Mouse (Mus musculus) olfactory bulb, adult 2 months (tissue): Measurements from ENCODE around the gene Ptprn2. TPM values are rescaled to one million over a fixed set of nuclear protein-coding genes. Genes with fewer than 3 reads are reported as not detected.

Experiments
- H3K27ac ChIP-seq: fragments of 200-500 bp; 2 replicates; pipeline ENCODE4 v1.5.1; 2012; ENCODE audit warnings: low read depth, low read length; ENCODE audit not compliant: insufficient read depth
- H3K4me1 ChIP-seq: fragments of 200-500 bp; 2 replicates; pipeline ENCODE4 v1.6.1; 2012; ENCODE audit warnings: low read length; ENCODE audit not compliant: control insufficient read depth, insufficient read depth
- H3K4me3 ChIP-seq: fragments of 200-500 bp; 2 replicates; pipeline ENCODE4 v1.5.1; 2012; ENCODE audit warnings: mild to moderate bottlenecking, low read depth, low read length, moderate library complexity; ENCODE audit not compliant: insufficient read depth
- CTCF ChIP-seq: fragments of 200-500 bp; IDR thresholded peaks from 2 replicates; pipeline ENCODE4 v1.5.1; 2012; ENCODE audit warnings: low read depth, mild to moderate bottlenecking, low read length, moderate library complexity; ENCODE audit not compliant: insufficient read depth
- POLR2A ChIP-seq: fragments of 200-500 bp; IDR thresholded peaks from 2 replicates; pipeline ENCODE4 v1.6.1; 2012; ENCODE audit warnings: mild to moderate bottlenecking, low read depth, low read length, moderate library complexity; ENCODE audit not compliant: insufficient read depth
- WGBS: fragments of 180-500 bp; shearing (Covaris S2); methylation state at CpG from one replicate; pipeline ENCODE4 v1.1.7; 2018; 5-methylcytosine and 5-hydroxymethylcytosine counted together
- polyA plus RNA-seq: library from polyadenylated mRNA; stranded (reverse); fragments of >200 nt; gene quantifications from 2 replicates; pipeline ENCODE4 v1.2.4, GENCODE M21; 2012; ENCODE audit warnings: low replicate concordance; ENCODE audit not compliant: missing spikeins, insufficient read depth, insufficient read length

The Ptprn2 gene
- polyA plus RNA-seq, 1 experiment = not detected

GRCm38 (mm10) chr12:117077664-117078063 is 592.1 kb downstream of the Ptprn2 start:
- Histone ChIP-seq H3K4me1 (no peaks in the 10 kb centered on the region), H3K27ac (no peak overlapping the region), H3K4me3 (no peak overlapping the region)
- WGBS = 84% methylated on average over 7 of the region's 7 CpGs
- no peak for TF ChIP-seq CTCF
- TF ChIP-seq POLR2A = no peak

GRCm38 (mm10) chr12:117078945-117079344 is 593.4 kb downstream of the Ptprn2 start:
- TF ChIP-seq CTCF (no peak), POLR2A (no peak)
- Histone ChIP-seq H3K4me1 (no peaks in the 10 kb centered on the region; the same call in 1 of the 2 replicates), H3K27ac (no peak overlapping the region), H3K4me3 (no peak overlapping the region)
- WGBS = 77% methylated on average over 5 of the region's 5 CpGs

DNA sequence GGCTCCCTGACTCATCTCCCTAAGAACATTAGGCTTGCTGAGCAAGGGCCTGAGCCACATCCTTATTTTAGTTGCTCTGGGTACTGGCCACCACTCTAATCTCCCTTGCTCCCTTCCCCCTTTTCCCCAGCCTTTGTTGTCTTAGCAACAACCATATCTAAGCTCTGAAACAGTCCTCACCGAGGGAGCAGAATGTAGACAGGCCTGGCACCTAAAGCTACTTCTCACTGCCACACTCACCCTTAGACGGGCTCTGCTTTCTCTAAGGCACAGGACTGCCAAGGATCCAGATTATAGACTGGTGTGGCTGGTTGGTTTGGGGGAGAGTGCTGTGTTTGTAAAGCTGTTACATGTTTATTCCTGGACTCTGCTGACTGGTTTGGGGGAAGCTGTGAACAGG is 594.2 kb downstream of the Ptprn2 start:
- no peak overlapping the region for H3K27ac ChIP-seq
- H3K4me3 ChIP-seq = no peak overlapping the region
- H3K4me1 ChIP-seq = no peaks in the 10 kb centered on the region; the same call in 1 of the 2 replicates
- WGBS = 50% methylated on average over 2 of the region's 2 CpGs
- TF ChIP-seq CTCF (no peak), POLR2A (no peak)

- Histone ChIP-seq H3K4me3 (no peak overlapping the region), H3K27ac (no peak overlapping the region), H3K4me1 (no peaks in the 10 kb centered on the region; the same call in 1 of the 2 replicates)
- TF ChIP-seq POLR2A (no peak), CTCF (no peak)
- 72% methylated on average over 3 of the region's 3 CpGs for WGBS
Observed at GRCm38 (mm10) chr12:117083856-117084701, 598.6 kb downstream of the Ptprn2 start.

DNA sequence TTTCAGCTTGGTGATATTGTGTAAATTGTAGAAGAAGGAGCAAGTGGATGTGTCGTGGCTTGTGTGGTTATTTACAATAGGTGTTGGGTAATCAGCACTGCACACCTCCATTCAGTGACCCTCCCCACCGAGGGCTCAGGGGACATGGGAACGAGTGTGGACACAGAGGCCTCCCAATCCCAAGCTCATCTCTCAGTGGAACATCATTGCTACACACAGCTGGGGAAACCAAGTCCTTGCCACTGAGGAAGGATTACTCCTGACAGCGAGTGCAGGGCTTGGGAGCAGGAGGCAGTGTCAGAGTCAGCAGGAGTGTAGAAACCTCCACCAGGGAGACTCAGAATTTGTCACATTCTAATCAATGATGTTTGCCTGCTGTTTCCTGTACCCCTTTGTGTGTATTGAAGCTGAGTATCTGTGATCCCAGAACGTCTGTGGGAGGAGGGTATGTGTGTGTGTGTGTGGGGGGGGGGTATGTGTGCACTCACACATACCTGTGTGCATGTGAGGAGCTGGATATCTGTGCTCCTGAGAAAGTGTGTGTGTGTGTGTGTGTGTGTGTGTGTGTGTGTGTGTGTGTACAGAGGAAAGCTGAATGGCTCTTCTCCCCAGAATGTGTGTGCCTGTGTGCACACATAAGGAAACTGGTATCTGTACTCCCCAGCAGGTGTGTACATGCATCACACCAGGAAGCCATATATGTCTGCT is 599.3 kb downstream of the Ptprn2 start:
- no peak overlapping the region for H3K27ac ChIP-seq
- TF ChIP-seq CTCF (no peak), POLR2A (no peak)
- H3K4me3 ChIP-seq = no peak overlapping the region
- H3K4me1 ChIP-seq = no peaks in the 10 kb centered on the region; the same call in 1 of the 2 replicates
- 52% methylated on average over 5 of the region's 5 CpGs for WGBS

DNA sequence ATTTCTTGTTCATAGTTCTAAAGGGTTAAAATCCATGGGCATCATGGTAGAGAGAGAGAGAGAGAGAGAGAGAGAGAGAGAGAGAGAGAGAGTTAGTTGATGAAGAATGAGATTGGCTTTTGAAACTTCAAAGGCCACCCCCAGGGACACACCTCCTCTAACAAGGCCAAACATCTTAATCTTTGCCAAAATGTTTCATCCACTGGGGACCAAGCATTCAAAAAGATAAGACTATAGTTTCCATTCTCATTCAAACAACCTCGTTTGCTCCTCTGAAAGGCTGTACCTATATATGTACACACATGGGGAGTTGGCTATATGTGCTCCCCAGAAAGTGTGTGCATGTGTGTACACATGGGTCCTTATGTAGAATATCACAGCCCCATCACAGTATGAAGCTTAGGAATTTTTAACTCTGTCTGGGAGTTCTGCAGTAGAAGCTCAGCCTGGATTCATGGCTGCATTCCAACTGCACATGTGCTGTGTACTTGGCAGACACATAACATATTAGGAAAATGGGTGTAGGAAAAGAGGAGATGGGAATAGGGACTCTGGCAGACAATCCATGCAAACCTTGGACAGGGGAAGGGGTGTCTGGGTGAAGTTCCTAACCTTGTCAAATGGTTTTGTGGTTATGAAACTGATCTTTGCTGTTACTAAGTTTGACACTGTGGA is 600.3 kb downstream of the Ptprn2 start:
- no peak overlapping the region for H3K4me3 ChIP-seq
- H3K27ac ChIP-seq = no peak overlapping the region
- 67% methylated on average over 1 of the region's 1 CpGs for WGBS
- TF ChIP-seq CTCF (no peak), POLR2A (no peak)
- no peaks in the 10 kb centered on the region; the same call in 1 of the 2 replicates for H3K4me1 ChIP-seq

DNA sequence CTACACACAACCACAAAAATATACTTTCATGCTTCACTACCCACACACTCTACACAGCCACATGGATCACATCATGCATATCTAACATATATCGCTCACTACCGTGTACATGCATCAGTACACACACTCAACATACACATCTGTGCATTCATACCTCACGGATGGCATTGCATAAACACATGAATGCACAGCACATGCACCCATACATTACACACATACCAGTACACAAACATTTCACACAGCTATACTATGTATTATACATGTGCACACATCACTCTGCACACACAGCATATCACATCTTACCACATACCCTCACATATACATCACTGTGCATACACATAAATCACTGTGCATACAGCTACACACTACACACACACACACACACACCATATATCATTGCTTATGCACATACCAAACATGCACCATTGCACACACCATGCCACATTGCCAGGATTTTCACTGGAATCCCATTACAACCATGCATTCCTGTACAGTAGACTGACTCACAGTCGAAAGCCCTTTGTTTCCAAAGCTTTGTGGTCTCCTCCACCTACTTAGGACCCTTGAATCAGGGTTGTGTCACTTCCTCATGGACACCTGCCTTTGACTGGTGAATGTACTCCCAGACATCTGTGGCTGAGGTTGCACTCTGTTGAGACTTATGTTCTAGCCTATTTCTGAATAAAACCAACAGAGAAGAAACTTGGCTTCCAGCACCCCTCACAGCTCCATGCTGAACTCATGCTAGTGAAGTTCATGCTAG is 607.0 kb downstream of the Ptprn2 start:
- WGBS = 94% methylated on average over 4 of the region's 4 CpGs
- no peak overlapping the region for H3K27ac ChIP-seq
- no peak for TF ChIP-seq POLR2A
- TF ChIP-seq CTCF = no peak
- H3K4me3 ChIP-seq = no peak overlapping the region
- no peaks in the 10 kb centered on the region for H3K4me1 ChIP-seq

- TF ChIP-seq CTCF (no peak), POLR2A (no peak)
- peaks cover 4% of the 10 kb centered on the region for H3K4me1 ChIP-seq
- no peak overlapping the region for H3K27ac ChIP-seq
- H3K4me3 ChIP-seq = no peak overlapping the region
- WGBS = 91% methylated on average over 6 of the region's 6 CpGs
Observed at GRCm38 (mm10) chr12:117095941-117096340, 610.4 kb downstream of the Ptprn2 start.

GRCm38 (mm10) chr12:117098295-117098694 is 612.8 kb downstream of the Ptprn2 start:
- Histone ChIP-seq H3K4me1 (peaks cover 4% of the 10 kb centered on the region), H3K27ac (no peak overlapping the region), H3K4me3 (no peak overlapping the region)
- TF ChIP-seq CTCF (no peak), POLR2A (no peak)
